Mouse (Mus musculus) activated CD4-positive, CD25-positive, alpha-beta regulatory T cell, adult 4 months (primary cell): ENCODE results near the gene Prr18. TPM values are rescaled to one million over a fixed set of nuclear protein-coding genes. Genes with fewer than 3 reads are reported as not detected.

Source experiments
- ATAC-seq: one replicate; pipeline ENCODE4 v1.8.0; 2017
- polyA plus RNA-seq, 2 experiments: library from polyadenylated mRNA; unstranded; fragments of 100-300 nt; shearing (Covaris generic); gene quantifications; one replicate each; pipeline ENCODE4 v1.2.1; 2017

The Prr18 gene
- polyA plus RNA-seq, 2 experiments from 2014 or later: 0.13 TPM; not detected in 1

DNA sequence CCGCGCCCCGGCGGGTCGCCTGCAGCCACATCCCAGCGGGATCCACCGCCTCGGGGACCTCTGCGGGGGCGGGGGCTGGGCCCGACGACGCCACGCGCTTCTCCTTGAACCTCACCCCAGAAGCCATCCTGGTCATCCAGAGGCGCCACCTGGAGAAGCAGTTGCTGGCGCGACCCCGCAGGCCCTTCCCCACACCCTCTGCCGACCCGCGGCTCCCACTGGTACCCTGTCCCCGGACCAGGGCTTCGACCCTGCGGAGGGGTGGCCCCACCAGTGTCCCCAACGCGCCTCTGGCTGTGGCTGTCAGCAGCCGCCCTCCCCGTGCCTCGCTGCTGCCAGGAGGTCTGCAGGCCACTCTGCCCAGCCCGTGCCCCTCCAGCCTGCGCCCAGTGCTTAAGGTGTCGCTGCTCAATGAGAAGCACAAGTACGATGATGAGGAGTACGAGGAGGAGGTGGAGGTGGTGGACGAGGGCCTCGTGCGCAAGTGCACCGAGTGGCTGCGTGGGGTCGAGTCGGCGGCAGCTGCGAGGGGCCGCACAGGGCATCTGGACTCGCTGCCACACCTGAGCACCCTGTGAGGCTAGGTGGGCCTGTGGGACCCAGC, 4.2 kb downstream of the Prr18 start:
- no peak for ATAC-seq

- ATAC-seq: peak; percentile 80
These were observed 5.4 kb downstream of the Prr18 start for GRCm38 (mm10) chr17:8342706-8343105.

- no peak for ATAC-seq
These were observed 6.2 kb downstream of the Prr18 start for GRCm38 (mm10) chr17:8343416-8343815.

GRCm38 (mm10) chr17:8347765-8348285, 10.6 kb downstream of the Prr18 start:
- no peak for ATAC-seq

DNA sequence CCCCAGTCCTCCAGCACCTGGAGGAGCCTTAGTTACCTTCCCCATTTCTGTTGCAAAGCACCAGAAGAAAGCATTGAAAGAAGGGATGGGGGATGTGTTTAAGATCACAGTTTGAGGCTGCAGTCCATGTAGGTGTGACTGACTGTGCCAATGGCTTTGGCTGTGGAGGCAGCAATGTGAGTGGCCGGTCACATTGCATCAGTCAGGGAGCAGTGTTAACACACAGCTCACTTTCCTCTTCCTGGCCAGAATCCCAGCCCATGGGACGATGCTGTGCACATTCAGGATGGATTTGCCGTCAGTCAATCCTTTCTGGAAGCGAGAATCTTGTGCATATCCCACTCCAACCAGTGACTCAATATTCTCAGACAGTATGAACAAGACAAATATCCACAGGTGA, 11.7 kb downstream of the Prr18 start:
- no peak for ATAC-seq

DNA sequence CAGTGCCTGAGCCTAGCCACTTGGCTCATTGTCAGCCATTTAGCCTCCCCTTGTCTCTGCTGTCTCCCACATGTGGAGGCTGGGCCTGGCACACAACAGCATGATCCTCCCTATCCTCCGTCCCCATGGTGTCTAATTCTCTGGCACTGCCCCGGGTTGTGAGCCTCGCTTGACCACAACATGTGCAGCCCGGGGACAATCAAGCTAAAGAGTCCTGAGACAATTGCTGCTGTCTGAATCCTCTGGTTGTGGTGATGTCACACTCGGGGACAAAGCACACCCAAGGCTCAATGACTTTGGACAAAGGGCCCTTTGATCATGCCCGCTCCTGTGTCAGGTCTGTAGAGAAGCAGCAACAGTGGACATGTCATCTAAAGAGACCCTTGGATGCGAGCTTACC, 13.8 kb downstream of the Prr18 start:
- ATAC-seq: no peak

GRCm38 (mm10) chr17:8355692-8356091, 18.4 kb downstream of the Prr18 start, which contains the start of gene T2:
TSS of gene T2 (plus strand) at chr17:8355992.
- ATAC-seq: no peak

- no peak for ATAC-seq
These were observed 20.2 kb downstream of the Prr18 start for GRCm38 (mm10) chr17:8357498-8357897.

- ATAC-seq: no peak
These were observed 23.6 kb downstream of the Prr18 start for GRCm38 (mm10) chr17:8360876-8361275.

DNA sequence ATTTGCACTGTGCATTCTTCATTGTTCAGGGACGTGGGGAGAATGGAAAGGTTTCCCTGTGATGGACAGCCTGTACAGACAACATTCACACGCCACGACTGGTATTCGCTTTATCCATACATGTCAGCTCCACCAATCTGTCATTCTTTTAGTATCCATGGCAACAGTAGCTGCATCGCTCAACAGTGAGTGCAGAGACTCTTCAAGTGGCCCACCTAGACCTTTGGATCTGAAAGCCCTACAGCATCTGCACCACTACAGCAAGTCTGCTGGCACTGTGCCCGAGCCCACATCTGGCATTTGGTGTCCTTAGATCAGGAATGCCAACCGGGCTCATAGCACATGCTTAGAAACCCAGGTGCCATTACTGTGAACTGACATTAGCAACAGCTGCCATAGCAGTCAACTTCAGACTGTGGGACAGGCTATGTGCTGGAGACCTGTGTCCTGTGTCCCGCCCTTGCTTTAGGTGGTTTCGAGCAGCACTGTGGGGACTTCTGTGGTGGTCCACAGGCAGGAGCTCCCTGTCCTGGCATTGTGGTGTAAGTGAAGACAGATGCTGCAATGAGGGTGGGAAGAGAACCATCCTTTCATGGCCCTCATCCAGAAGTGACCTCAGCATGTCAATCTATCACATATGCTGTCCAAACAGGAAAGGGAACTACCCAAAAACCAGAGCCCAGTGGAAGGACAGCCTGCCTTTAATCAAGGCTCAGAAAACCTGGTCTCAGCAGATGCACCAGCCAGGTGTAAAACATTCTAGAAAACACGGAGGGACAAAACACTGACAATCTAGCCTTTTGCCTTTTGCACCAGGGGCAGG, 24.2 kb downstream of the Prr18 start:
- no peak for ATAC-seq

DNA sequence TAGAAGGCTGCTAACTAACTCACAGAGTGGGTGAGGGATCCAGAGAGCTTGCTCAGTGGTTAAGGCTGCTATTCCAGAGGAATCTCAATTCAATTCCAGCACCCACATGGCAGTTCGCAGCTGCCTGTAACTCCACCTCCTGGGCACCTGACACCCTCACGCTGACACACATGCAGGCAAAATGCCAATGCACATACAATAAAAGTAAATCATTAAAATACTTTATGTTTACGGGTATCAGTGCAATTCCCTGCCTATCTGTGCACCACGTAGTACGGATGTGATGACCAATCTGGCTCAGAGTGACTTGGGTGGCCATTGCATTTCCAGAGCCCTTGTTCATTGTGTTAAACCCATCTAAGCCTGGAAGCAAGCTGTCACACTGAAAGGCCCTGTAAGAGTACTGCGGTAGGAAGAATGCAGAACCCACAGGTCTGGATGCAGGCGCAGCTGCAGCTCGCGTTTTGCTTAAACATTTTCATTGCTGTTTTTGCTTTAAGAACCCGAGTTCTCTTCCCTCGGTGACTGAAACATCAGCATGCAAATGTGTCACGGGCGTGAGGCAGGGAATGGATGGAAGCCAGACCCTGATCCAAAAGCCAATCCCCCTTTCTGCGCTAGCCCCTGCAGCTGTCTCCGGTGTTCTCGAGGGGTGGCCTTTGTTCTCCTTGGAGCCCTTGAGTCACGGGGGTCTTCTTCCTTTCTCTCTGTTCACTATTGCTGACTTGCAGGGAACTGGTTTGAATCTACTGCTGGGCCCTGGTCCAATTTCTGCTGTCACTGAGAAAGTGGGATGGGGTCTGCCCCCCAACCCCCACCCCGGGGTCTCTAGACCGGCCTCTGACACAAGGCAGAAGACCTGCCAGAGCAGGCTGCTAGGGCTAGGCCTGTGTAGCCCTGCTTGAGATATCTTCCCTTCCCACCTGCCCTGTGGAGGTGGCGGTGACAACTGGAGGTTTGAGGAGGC, 30.5 kb downstream of the Prr18 start:
- ATAC-seq: no peak

DNA sequence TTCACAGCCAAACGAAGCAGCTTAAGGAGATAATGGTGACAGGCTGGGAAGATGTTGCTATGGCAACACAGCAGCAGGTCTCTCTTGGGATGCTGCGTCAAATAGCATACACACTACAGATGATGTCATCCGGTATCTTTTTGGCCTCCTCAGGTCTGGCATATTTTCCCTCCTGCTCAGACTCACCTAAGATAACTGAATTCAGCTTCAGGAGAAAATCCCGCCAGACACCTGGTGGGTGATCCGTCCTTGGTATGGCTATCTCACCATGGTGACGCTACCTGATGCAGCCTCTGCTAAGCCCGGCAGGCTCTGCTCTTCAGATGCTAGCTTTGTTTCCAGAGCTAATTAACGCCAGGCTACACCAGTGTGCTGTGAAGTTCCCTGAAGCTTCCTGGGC, 31.3 kb downstream of the Prr18 start:
- ATAC-seq: no peak

- ATAC-seq: no peak
These were observed 31.9 kb downstream of the Prr18 start for GRCm38 (mm10) chr17:8369171-8369570.

- no peak for ATAC-seq
These were observed 33.5 kb downstream of the Prr18 start for GRCm38 (mm10) chr17:8370634-8371229.

- peak; percentile 70 for ATAC-seq
These were observed 34.6 kb downstream of the Prr18 start for GRCm38 (mm10) chr17:8371834-8372233.

DNA sequence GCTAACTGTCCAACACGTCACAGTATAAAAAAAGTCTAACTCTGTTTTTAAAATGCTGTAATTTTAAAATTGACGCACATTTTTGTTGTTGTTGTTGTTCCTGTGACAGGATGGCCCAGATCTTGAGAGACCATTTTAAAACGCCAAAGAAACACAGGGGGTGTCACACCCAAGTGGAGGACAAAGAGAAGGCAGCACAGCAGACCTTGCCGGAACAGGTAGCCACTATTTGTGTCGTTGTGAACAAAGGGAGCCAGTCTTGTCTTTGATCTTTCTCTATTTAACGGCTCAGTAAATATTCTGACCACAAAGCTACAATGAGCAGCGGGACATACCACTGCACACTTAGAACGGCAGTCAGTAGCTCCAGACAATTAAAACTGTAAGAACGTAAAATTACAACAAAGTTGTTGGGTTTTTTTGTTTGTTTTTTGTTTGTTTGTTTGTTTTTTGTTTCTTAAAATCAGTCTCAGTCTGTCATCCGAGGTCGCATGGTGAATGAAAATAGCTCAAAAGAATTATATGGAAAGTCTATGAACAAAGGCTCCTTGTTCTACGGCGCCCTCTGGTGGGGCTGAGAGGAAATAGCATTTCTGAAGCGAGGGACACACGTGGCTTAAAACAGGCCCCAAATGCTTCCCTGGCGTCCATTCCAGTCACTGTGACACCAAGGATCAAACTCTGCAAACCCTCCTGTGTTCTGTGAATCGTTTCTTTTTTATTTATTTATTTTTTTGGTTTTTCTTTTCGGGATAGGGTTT, 35.2 kb downstream of the Prr18 start:
- peak; percentile 72 for ATAC-seq

DNA sequence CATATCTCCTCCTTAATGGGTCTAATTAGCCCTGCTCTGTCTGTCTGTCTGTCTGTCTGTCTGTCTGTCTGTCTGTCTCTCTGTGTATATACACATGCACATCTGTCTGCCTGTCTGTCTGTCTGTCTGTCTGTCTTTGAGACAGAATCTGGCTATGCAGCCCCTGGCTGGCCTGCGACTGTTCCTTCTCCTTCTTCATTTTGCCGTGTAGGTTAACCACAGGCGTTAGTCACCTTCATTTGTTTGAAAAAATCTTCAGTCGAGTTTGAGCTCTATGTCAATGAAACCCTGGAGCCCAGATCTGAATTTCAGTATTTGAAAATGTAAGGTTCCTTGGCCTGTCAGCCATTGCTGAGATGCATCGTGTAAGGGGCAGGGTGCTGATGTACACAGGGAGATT, 40.0 kb downstream of the Prr18 start:
- no peak for ATAC-seq

- ATAC-seq: no peak
These were observed 48.2 kb downstream of the Prr18 start for GRCm38 (mm10) chr17:8385441-8385840.

GRCm38 (mm10) chr17:8388463-8388862, 51.2 kb downstream of the Prr18 start:
- peak; percentile 48 for ATAC-seq

- ATAC-seq: peak; percentile 86
These were observed 51.9 kb downstream of the Prr18 start for GRCm38 (mm10) chr17:8388990-8389789.

DNA sequence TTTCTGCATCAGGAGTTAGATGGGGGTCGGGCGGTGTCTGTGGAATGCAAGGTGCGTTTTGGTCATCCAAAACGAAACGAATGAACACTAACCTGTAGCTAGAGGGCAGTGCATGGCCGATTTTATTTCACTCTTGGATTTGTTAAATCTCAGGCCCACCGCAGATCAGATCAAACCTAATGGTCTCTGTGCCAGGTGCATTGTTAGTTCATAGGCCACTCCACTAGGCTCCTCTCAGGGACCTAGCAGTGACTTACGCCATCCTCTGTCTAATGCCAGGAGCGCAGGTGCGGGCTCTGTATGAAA, 52.5 kb downstream of the Prr18 start:
- no peak for ATAC-seq
